Mouse (Mus musculus) hindbrain, embryonic 14.5 days (tissue): ENCODE measurements at regions not wholly inside any gene's neighbourhood (a gene's known extent, or its start where the extent isn't known, plus 50 kb on each side); places are given as distances from the start of the nearest gene placed in this dataset.
A peak's percentile ranks its signal among the peaks of the same experiment; 100 is the strongest.

Source experiments
- ATAC-seq: fragments of 200-750 bp; cut with Nextera tagmentation; 2 replicates; pipeline ENCODE4 v1.8.0; 2017; ENCODE audit warnings: moderate number of reproducible peaks, mild to moderate bottlenecking, moderate TSS enrichment, moderate library complexity; ENCODE audit not compliant: low FRiP score
- DNase-seq: peaks from one replicate; pipeline ENCODE4 v3.0.0-alpha.2; 2015; ENCODE audit warnings: low spot score
- H3K27ac ChIP-seq: fragments of 300-500 bp; sonication (generic); 2 replicates; pipeline ENCODE4 v1.5.1; 2014; ENCODE audit warnings: mild to moderate bottlenecking, moderate library complexity
- H3K27me3 ChIP-seq: fragments of 300-500 bp; sonication (generic); 2 replicates; pipeline ENCODE4 v1.6.1; 2014; ENCODE audit warnings: mild to moderate bottlenecking, low read length, mixed read lengths; ENCODE audit not compliant: control insufficient read depth, insufficient read depth
- H3K36me3 ChIP-seq: fragments of 300-500 bp; sonication (generic); replicated peaks from 2 replicates; pipeline ENCODE4 v1.6.1; 2014; ENCODE audit not compliant: control insufficient read depth, insufficient read depth
- H3K4me1 ChIP-seq: fragments of 300-500 bp; sonication (generic); replicated peaks from 2 replicates; pipeline ENCODE4 v1.6.1; 2014; ENCODE audit warnings: antibody characterized with exemption, low read length, mixed read lengths; ENCODE audit not compliant: control insufficient read depth, insufficient read depth
- H3K4me2 ChIP-seq: fragments of 300-500 bp; sonication (generic); replicated peaks from 2 replicates; pipeline ENCODE4 v1.6.1; 2014; ENCODE audit warnings: mild to moderate bottlenecking, moderate library complexity
- H3K4me3 ChIP-seq: fragments of 300-500 bp; sonication (generic); replicated peaks from 2 replicates; pipeline ENCODE4 v1.5.1; 2014; ENCODE audit warnings: mild to moderate bottlenecking, low read length
- H3K9ac ChIP-seq: fragments of 300-500 bp; sonication (generic); 2 replicates; pipeline ENCODE4 v1.6.1; 2014
- H3K9me3 ChIP-seq: fragments of 300-500 bp; sonication (generic); 2 replicates; pipeline ENCODE4 v1.6.1; 2016; ENCODE audit warnings: low read length; ENCODE audit not compliant: control insufficient read depth
- WGBS: fragments of 180-500 bp; shearing (Covaris S2); extraction: QIAGEN DNeasy Blood & Tissue Kit; methylation state at CpG from one replicate; pipeline ENCODE4 v1.1.7; 2014; 5-methylcytosine and 5-hydroxymethylcytosine counted together

- Histone ChIP-seq H3K9ac (no peak overlapping the region), H3K4me2 (no peak overlapping the region), H3K36me3 (no peaks in the 10 kb centered on the region), H3K27me3 (no peaks in the 10 kb centered on the region), H3K27ac (no peak overlapping the region), H3K4me3 (no peak overlapping the region), H3K9me3 (no peaks in the 10 kb centered on the region), H3K4me1 (peaks cover 5% of the 10 kb centered on the region; the same call in 1 of the 2 replicates)
- no peak for ATAC-seq
- DNase-seq, result no peak
- 83% methylated on average over 6 of the region's 6 CpGs for WGBS
Measured at GRCm38 (mm10) chr14:104867540-104867939, 309.6 kb downstream of the Rbm26 start.

GRCm38 (mm10) chr14:104863881-104864280 is 313.2 kb downstream of the Rbm26 start:
- H3K4me1 ChIP-seq, result peaks cover 5% of the 10 kb centered on the region; the same call in 1 of the 2 replicates
- no peak overlapping the region for H3K4me3 ChIP-seq
- H3K27ac ChIP-seq, result no peak overlapping the region
- DNase-seq, result peak; percentile 45
- WGBS, result 44% methylated on average over 9 of the region's 9 CpGs
- no peak overlapping the region for H3K9ac ChIP-seq
- peak; percentile 53; the same call in 1 of the 2 replicates for ATAC-seq
- H3K27me3 ChIP-seq, result no peaks in the 10 kb centered on the region
- H3K4me2 ChIP-seq, result no peak overlapping the region
- no peaks in the 10 kb centered on the region for H3K36me3 ChIP-seq
- no peaks in the 10 kb centered on the region for H3K9me3 ChIP-seq

- Histone ChIP-seq H3K9ac (no peak overlapping the region), H3K4me2 (no peak overlapping the region), H3K4me1 (no peaks in the 10 kb centered on the region), H3K27ac (no peak overlapping the region), H3K4me3 (no peak overlapping the region), H3K36me3 (no peaks in the 10 kb centered on the region), H3K27me3 (no peaks in the 10 kb centered on the region), H3K9me3 (no peaks in the 10 kb centered on the region)
- WGBS, result 69% methylated on average over 1 of the region's 1 CpGs
- ATAC-seq, result no peak
- DNase-seq, result no peak
Measured at GRCm38 (mm10) chr14:104855913-104856312, 321.2 kb downstream of the Rbm26 start.

GRCm38 (mm10) chr14:104849274-104849673 is 326.8 kb upstream of the Rnf219 start:
- no peak overlapping the region for H3K4me3 ChIP-seq
- no peak for DNase-seq
- H3K27ac ChIP-seq, result no peak overlapping the region
- H3K9ac ChIP-seq, result no peak overlapping the region
- no peaks in the 10 kb centered on the region for H3K9me3 ChIP-seq
- no peak for ATAC-seq
- H3K4me2 ChIP-seq, result no peak overlapping the region
- no peaks in the 10 kb centered on the region for H3K27me3 ChIP-seq
- 91% methylated on average over 4 of the region's 4 CpGs for WGBS
- H3K36me3 ChIP-seq, result no peaks in the 10 kb centered on the region
- H3K4me1 ChIP-seq, result no peaks in the 10 kb centered on the region

GRCm38 (mm10) chr14:104827404-104827803 is 305.0 kb upstream of the Rnf219 start:
- Histone ChIP-seq H3K9me3 (no peaks in the 10 kb centered on the region), H3K4me3 (no peak overlapping the region), H3K4me1 (peaks cover 10% of the 10 kb centered on the region; the same call in 1 of the 2 replicates), H3K27me3 (no peaks in the 10 kb centered on the region), H3K36me3 (no peaks in the 10 kb centered on the region), H3K27ac (no peak overlapping the region), H3K4me2 (no peak overlapping the region), H3K9ac (no peak overlapping the region)
- ATAC-seq (no peak), DNase-seq (no peak)
- 35% methylated on average over 4 of the region's 4 CpGs for WGBS

- no peaks in the 10 kb centered on the region for H3K9me3 ChIP-seq
- H3K4me1 ChIP-seq, result peaks cover 15% of the 10 kb centered on the region; the same call in 1 of the 2 replicates
- WGBS, result 61% methylated on average over 1 of the region's 1 CpGs
- ATAC-seq, result no peak
- DNase-seq, result no peak
- H3K4me2 ChIP-seq, result no peak overlapping the region
- H3K27ac ChIP-seq, result no peak overlapping the region
- no peak overlapping the region for H3K4me3 ChIP-seq
- no peaks in the 10 kb centered on the region for H3K27me3 ChIP-seq
- no peaks in the 10 kb centered on the region for H3K36me3 ChIP-seq
- H3K9ac ChIP-seq, result no peak overlapping the region
Measured at GRCm38 (mm10) chr14:104824926-104825325, 302.5 kb upstream of the Rnf219 start.

- H3K9ac ChIP-seq, result no peak overlapping the region
- H3K4me1 ChIP-seq, result peaks cover 15% of the 10 kb centered on the region; the same call in 1 of the 2 replicates
- H3K27me3 ChIP-seq, result no peaks in the 10 kb centered on the region
- ATAC-seq (no peak), DNase-seq (no peak)
- no peaks in the 10 kb centered on the region for H3K9me3 ChIP-seq
- no peak overlapping the region for H3K4me3 ChIP-seq
- WGBS, result 80% methylated on average over 1 of the region's 1 CpGs
- H3K4me2 ChIP-seq, result no peak overlapping the region
- H3K36me3 ChIP-seq, result no peaks in the 10 kb centered on the region
- H3K27ac ChIP-seq, result no peak overlapping the region
Measured at GRCm38 (mm10) chr14:104824224-104824623, 301.8 kb upstream of the Rnf219 start.

GRCm38 (mm10) chr14:104821903-104822573 is 299.6 kb upstream of the Rnf219 start:
- no peak overlapping the region for H3K9ac ChIP-seq
- no peak overlapping the region for H3K4me3 ChIP-seq
- no peak for DNase-seq
- no peak overlapping the region for H3K4me2 ChIP-seq
- H3K27ac ChIP-seq, result no peak overlapping the region
- 0 out of 2 replicates have a peak, but pooled peaks cover 6% of the 10 kb centered on the region for H3K4me1 ChIP-seq
- H3K27me3 ChIP-seq, result no peaks in the 10 kb centered on the region
- H3K9me3 ChIP-seq, result no peaks in the 10 kb centered on the region
- WGBS, result 65% methylated on average over 11 of the region's 11 CpGs
- ATAC-seq, result no peak
- no peaks in the 10 kb centered on the region for H3K36me3 ChIP-seq

- Histone ChIP-seq H3K9me3 (no peaks in the 10 kb centered on the region), H3K4me1 (0 out of 2 replicates have a peak, but pooled peaks cover 4% of the 10 kb centered on the region), H3K27ac (no peak overlapping the region), H3K27me3 (0 out of 2 replicates have a peak, but pooled peaks cover 7% of the 10 kb centered on the region), H3K36me3 (no peaks in the 10 kb centered on the region), H3K9ac (no peak overlapping the region), H3K4me3 (no peak overlapping the region), H3K4me2 (no peak overlapping the region)
- no peak for DNase-seq
- ATAC-seq, result no peak
- WGBS, result 78% methylated on average over 4 of the region's 4 CpGs
Measured at GRCm38 (mm10) chr14:104819106-104819505, 296.7 kb upstream of the Rnf219 start.
